Mouse (Mus musculus) T-cell, adult 2 months (primary cell): Measurements from ENCODE around the gene Rsrc1.

Experiments used
- DNase-seq: peaks from one replicate; pipeline ENCODE4 v3.0.0; 2022; ENCODE audit warnings: low spot score

The Rsrc1 gene

GRCm38 (mm10) chr3:67372194-67372593 lies 391.0 kb downstream of the Rsrc1 start:
- DNase-seq: no peak

GRCm38 (mm10) chr3:67372781-67373180 lies 391.6 kb downstream of the Rsrc1 start:
- DNase-seq: no peak

GRCm38 (mm10) chr3:67373872-67374271 lies 392.7 kb downstream of the Rsrc1 start, which contains the start of gene Mlf1:
Gene Mlf1, plus strand, starts transcription at chr3:67374097.
- peak; percentile 76 for DNase-seq

- no peak for DNase-seq
Observed at GRCm38 (mm10) chr3:67374360-67374778, 393.2 kb downstream of the Rsrc1 start.

GRCm38 (mm10) chr3:67375063-67375462 lies 393.9 kb downstream of the Rsrc1 start, which contains the start of gene Gm17402:
Gene Gm17402, minus strand, starts transcription at chr3:67375163.
- DNase-seq: no peak

GRCm38 (mm10) chr3:67378215-67378614 lies 397.0 kb downstream of the Rsrc1 start:
- DNase-seq: no peak
